In the genomic region with DNA sequence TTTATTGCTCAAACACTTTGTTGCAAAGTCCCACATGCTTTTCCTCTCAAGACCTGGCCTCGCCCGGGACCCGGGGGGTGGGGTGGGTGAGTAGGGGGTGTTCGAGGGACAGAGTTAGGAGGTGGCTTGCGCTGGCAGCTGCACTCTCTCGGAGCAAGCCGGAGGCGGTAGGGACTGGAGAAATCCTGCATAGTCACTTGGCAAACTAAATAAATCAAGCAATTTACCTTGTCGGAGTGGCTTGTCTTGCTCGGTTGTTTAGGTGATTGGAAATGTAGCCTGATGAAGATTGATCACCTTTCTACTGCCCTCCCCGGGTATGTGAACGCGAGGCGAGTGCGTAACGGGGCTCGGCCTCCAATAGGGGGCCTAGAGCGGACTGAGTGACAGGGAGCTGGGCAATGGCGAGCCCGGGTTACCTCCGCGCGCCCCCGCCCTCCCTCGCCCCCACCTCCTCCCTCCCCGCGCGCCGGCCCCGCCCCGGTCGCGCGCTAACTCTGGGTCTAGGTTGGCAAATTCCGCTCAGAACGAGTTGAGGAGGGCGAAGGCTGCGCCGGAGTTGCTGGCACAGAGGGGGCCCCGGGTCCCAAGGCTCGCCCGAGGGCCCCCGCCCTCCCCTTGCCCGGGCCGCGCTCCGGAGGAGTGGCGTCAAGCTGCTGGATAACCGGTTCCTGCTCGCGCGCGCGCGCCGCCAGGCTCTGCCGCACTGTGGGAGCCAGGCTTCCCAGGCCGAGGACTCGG, we compare ENCODE assay signal across 7 mouse cellular contexts. TPM values are rescaled to one million over a fixed set of nuclear protein-coding genes. Genes with fewer than 3 reads are reported as not detected.
A peak's percentile ranks its signal among the peaks of the same experiment; 100 is the strongest.
DNase-seq lines count a peak whose midpoint lies in the region; ATAC-seq and TF ChIP-seq lines count a peak whose summit lies in the region.

No protein-coding gene starts in this region.

- H3K36me3 ChIP-seq in C2C12 (ENCODE audit: control insufficient read depth, insufficient read depth), result no peaks in the 10 kb centered on the region
- no peaks in the 10 kb centered on the region for H3K36me3 ChIP-seq in embryonic facial prominence, embryonic 14.5 days (ENCODE audit: control insufficient read depth, insufficient read depth, low read length)
- H3K36me3 ChIP-seq in stomach, embryonic 15.5 days, result no peaks in the 10 kb centered on the region

- peaks cover 5% of the 10 kb centered on the region for H3K4me1 ChIP-seq in embryonic facial prominence, embryonic 14.5 days (ENCODE audit: control insufficient read depth, insufficient read depth, low read length)
- peaks cover 38% of the 10 kb centered on the region for H3K4me1 ChIP-seq in stomach, embryonic 15.5 days

- no peaks in the 10 kb centered on the region for H3K79me2 ChIP-seq in C2C12 (ENCODE audit: control insufficient read depth, insufficient read depth)

- no peak for TF ChIP-seq CTCF in C2C12 (IDR thresholded peaks at IDR 0.05; ENCODE audit: control insufficient read depth, insufficient read depth, insufficient read length)

- peak overlapping the region; percentile 71 for H3K27ac ChIP-seq in embryonic facial prominence, embryonic 14.5 days (replicated peaks; ENCODE audit: low read depth, low read length)
- no peak overlapping the region for H3K27ac ChIP-seq in stomach, embryonic 15.5 days

- no peaks in the 10 kb centered on the region for H3K27me3 ChIP-seq in C2C12 (ENCODE audit: control insufficient read depth, insufficient read depth, insufficient read length)
- peaks cover 86% of the 10 kb centered on the region for H3K27me3 ChIP-seq in embryonic facial prominence, embryonic 14.5 days (replicated peaks; ENCODE audit: control insufficient read depth, insufficient read depth, low read length)
- peaks cover 81% of the 10 kb centered on the region for H3K27me3 ChIP-seq in stomach, embryonic 15.5 days (replicated peaks)

- intact Hi-C loops in heart, postnatal 14 days (cut with DNase I), result no loop called here

- H3K79me3 ChIP-seq in C2C12 (ENCODE audit: low read depth), result no peaks in the 10 kb centered on the region

- DNase-seq in MN1 (ENCODE audit: low spot score), result peak; percentile 90
- peak; percentile 88 for DNase-seq in embryonic facial prominence, embryonic 14.5 days (ENCODE audit: low spot score)
- peak; percentile 32 to 48 for DNase-seq in heart, postnatal 14 days
- peak; percentile 25 to 34 for DNase-seq in left cerebral cortex, adult 8-10 months (ENCODE audit: low spot score in 2 of 2)
- peak; percentile 79 for DNase-seq in mesoderm, embryonic 11.5 days (ENCODE audit: low read depth, low spot score)

- no peaks in the 10 kb centered on the region for H3K9me3 ChIP-seq in embryonic facial prominence, embryonic 14.5 days (ENCODE audit: control insufficient read depth, low read length)
- no peaks in the 10 kb centered on the region for H3K9me3 ChIP-seq in stomach, embryonic 15.5 days

- peak overlapping the region; percentile 81 for H3ac ChIP-seq in C2C12 (ENCODE audit: control insufficient read depth, insufficient read length, low read depth)

- peak overlapping the region; percentile 49 for H3K4me3 ChIP-seq in C2C12 (ENCODE audit: insufficient read depth, poor library complexity, severe bottlenecking)
- peak overlapping the region; percentile 55 for H3K4me3 ChIP-seq in embryonic facial prominence, embryonic 14.5 days (ENCODE audit: low read depth, low read length)
- H3K4me3 ChIP-seq in stomach, embryonic 15.5 days (replicated peaks), result peak overlapping the region; percentile 50

- H3K4me2 ChIP-seq in embryonic facial prominence, embryonic 14.5 days (ENCODE audit: low read depth, low read length), result peak overlapping the region; percentile 89
- peak overlapping the region; percentile 93 for H3K4me2 ChIP-seq in stomach, embryonic 15.5 days

- ATAC-seq in embryonic facial prominence, embryonic 14.5 days (ENCODE audit: low read depth), result peak; percentile 91
- ATAC-seq in stomach, embryonic 15.5 days (ENCODE audit: insufficient read depth, low FRiP score, low read depth), result peak; percentile 81

- WGBS in embryonic facial prominence, embryonic 14.5 days, result under 1% methylated on average over 9 of the region's 59 CpGs
- WGBS in stomach, embryonic 15.5 days, result under 1% methylated on average over 59 of the region's 59 CpGs

- H3K9ac ChIP-seq in embryonic facial prominence, embryonic 14.5 days (ENCODE audit: low read depth, low read length), result peak overlapping the region; percentile 63
- H3K9ac ChIP-seq in stomach, embryonic 15.5 days, result no peak overlapping the region

TF ChIP-seq in C2C12, 6 proteins besides CTCF, POLR2A, EP300 and RAD21:
- peak; percentile 20 for TF ChIP-seq MAX (IDR thresholded peaks at IDR 0.05)
- no peak for TF ChIP-seq MYOD1 (IDR thresholded peaks at IDR 0.05; ENCODE audit: control insufficient read depth, insufficient read length, low read depth)
- no peak for TF ChIP-seq MYOG (IDR thresholded peaks at IDR 0.05; ENCODE audit: control insufficient read depth, extremely low read depth, insufficient read length)

RNA-seq across cellular contexts. Expression of gene Otx1, which starts 1.2 kb away (rescaled TPM):
- 0.84 TPM for polyA plus RNA-seq in C2C12 (2012; fragmentation: generic; extraction: Trizol)
- polyA plus RNA-seq in embryonic facial prominence, embryonic 14.5 days (2014; fragmentation: Nextera tagmentation; extraction: Ambion mirVana), result 2.8 TPM in 2 replicates
- total RNA-seq in heart, postnatal 14 days (2021), result under 1 TPM in 1 of 2 experiments, not detected in 1; 0.10 TPM
- total RNA-seq in left cerebral cortex, adult 8-10 months (2022), result 1 to 10 TPM; 4.9 to 7.1 (median 5.9) TPM
- polyA plus RNA-seq in stomach, embryonic 15.5 days (2015; fragmentation: Nextera tagmentation; extraction: Ambion mirVana), result 0.06 and 0.09 TPM in 2 replicates

Comparison
In these comparisons a context has a peak if more than half of its experiments do, and no peak if none do; other contexts are left out.
1. DNase-seq: peak in every context shown above with its lines; median percentile 90 in MN1; 88 in embryonic facial prominence, embryonic 14.5 days; 79 in mesoderm, embryonic 11.5 days; 40 in heart, postnatal 14 days; 30 in left cerebral cortex, adult 8-10 months.